Mouse (Mus musculus): ENCODE measurements around the gene Exoc2.

DNA sequence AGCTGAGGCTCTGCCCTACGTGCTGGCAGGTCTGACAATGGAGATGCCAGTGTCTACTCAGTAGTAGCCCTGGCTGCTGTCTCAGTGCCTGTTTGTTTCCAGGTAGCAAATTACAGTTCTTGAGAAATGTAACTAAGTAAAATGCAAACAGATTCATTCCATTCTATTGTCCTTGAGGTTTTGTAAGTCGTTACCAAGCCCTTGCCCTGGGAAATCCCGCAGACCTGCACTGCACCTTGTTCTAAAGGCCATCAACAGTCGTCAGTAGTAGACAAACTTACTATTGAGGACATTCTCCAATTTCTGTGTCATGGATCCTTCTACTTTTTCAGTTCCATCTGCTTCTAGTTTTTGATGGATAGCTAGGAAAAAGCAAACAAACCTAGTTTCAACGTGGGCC lies 63.0 kb downstream of the Exoc2 start:
- TF ChIP-seq CTCF (IDR thresholded peaks at IDR 0.05; ENCODE audit: control insufficient read depth, insufficient read depth, insufficient read length) (no peak), USF1 (IDR thresholded peaks at IDR 0.05; ENCODE audit: low read depth) (no peak), CEBPB (IDR thresholded peaks at IDR 0.05; ENCODE audit: low read depth) (no peak), MYOD1 (IDR thresholded peaks at IDR 0.05; ENCODE audit: control insufficient read depth, insufficient read length, low read depth) (no peak), MAX (IDR thresholded peaks at IDR 0.05) (no peak), FOSL1 (IDR thresholded peaks at IDR 0.05; ENCODE audit: insufficient read depth, low read length, poor library complexity, severe bottlenecking) (no peak), MYOG (IDR thresholded peaks at IDR 0.05; ENCODE audit: control insufficient read depth, extremely low read depth, insufficient read length) (no peak)

All from C2C12 (cell line).